Mouse (Mus musculus) heart, adult 2 months (tissue): ENCODE measurements around the gene Nhsl1.

Source experiments
- CTCF ChIP-seq: fragments of 200-600 bp; IDR thresholded peaks from 2 replicates; pipeline ENCODE4 v1.8.1; 2022; ENCODE audit warnings: antibody characterized with exemption, mild to moderate bottlenecking, moderate library complexity
- POLR2A ChIP-seq: fragments of 200-500 bp; IDR thresholded peaks from 2 replicates; pipeline ENCODE4 v1.6.1; 2011; ENCODE audit warnings: mild to moderate bottlenecking, low read depth, low read length, control low read depth; ENCODE audit not compliant: insufficient read depth

- TF ChIP-seq POLR2A, result no peak
- TF ChIP-seq CTCF, result no peak
These were observed 15.4 kb downstream of the Nhsl1 start for GRCm38 (mm10) chr10:18334176-18334575.
